Mouse (Mus musculus): ENCODE results near the gene Entpd2.

DNA sequence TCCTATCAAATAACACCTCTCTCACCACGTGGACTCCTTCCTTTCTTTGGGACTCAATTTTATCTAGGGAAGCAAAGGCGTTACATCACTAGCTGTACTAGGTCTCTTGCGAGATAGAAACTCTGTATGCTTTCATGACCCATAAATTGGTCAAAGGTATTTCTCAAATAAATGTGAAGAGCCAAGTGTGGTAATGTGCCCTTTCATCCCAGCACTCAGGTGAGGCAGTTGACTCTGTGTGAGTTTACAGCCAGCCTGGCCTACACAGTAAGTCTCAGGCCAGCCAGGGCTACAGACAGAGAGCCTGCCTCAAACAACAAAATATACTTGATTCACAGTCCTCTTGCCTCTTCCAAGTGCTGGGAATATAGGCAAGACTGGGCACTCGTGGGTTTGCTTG, 35.8 kb upstream of the Entpd2 start:
- no peak for TF ChIP-seq POLR2A (IDR thresholded peaks at IDR 0.05; ENCODE audit: borderline replicate concordance, low read depth, low read length)
- TF ChIP-seq CTCF (IDR thresholded peaks at IDR 0.05; ENCODE audit: low read depth, low read length), result no peak
